Comparison of ENCODE assay signal across 29 mouse cellular contexts in genomic region chr11:116755191-116755590, GRCm38 (mm10). TPM values are rescaled to one million over a fixed set of nuclear protein-coding genes. Genes with fewer than 3 reads are reported as not detected.
DNase-seq lines count a peak whose midpoint lies in the region; ATAC-seq and TF ChIP-seq lines count a peak whose summit lies in the region.
"Had no signal": no experiment of that assay in that cellular context is flagged by ENCODE, and none has a peak within 500 bp of the region (broad histone marks: within the 10 kb centered on the region; RNA-seq: fewer than 3 reads in every experiment).

No protein-coding gene starts in this region.

- no peak overlapping the region for H3K4me2 ChIP-seq in intestine, embryonic 15.5 days (replicated peaks)
- H3K4me2 ChIP-seq: forebrain, embryonic 12.5 days; hindbrain, embryonic 14.5 days; limb, embryonic 13.5 days; liver, embryonic 13.5 days; midbrain, embryonic 12.5 days; neural tube, embryonic 12.5 days had no signal

- 67% methylated on average over 4 of the region's 4 CpGs for WGBS in intestine, embryonic 15.5 days

- H3K27me3 ChIP-seq in G1E (ENCODE audit: insufficient read depth, low read length), result peaks cover 77% of the 10 kb centered on the region
- H3K27me3 ChIP-seq in intestine, embryonic 15.5 days (replicated peaks), result no peaks in the 10 kb centered on the region
- H3K27me3 ChIP-seq: forebrain, embryonic 12.5 days; limb, embryonic 13.5 days; liver, embryonic 13.5 days; midbrain, embryonic 12.5 days; neural tube, embryonic 12.5 days had no signal

- peak; percentile 93 for DNase-seq in heart, adult 11 months
- DNase-seq in heart, adult 8-10 months (ENCODE audit: low spot score), result no peak
- peak; percentile 15 for DNase-seq in kidney, postnatal 10 days
- DNase-seq in kidney, adult 9 months, result no peak
- DNase-seq in G1E (ENCODE audit: low spot score), result peak; percentile 5
- peak; percentile 19 for DNase-seq in lung, postnatal 14 days
- DNase-seq: cerebellum, adult 9-11 months; gastrocnemius, postnatal 10 days; liver, embryonic 13.5 days had no signal

- peaks cover 26% of the 10 kb centered on the region for H3K4me1 ChIP-seq in G1E (ENCODE audit: insufficient read depth, low read depth, low read length)
- H3K4me1 ChIP-seq in intestine, embryonic 15.5 days (replicated peaks), result no peaks in the 10 kb centered on the region
- H3K4me1 ChIP-seq: forebrain, embryonic 12.5 days; limb, embryonic 13.5 days; liver, embryonic 13.5 days; midbrain, embryonic 12.5 days; neural tube, embryonic 12.5 days had no signal

- no peak for ATAC-seq in G1E (ENCODE audit: extremely low read depth, insufficient number of reproducible peaks, low FRiP score, poor library complexity, severe bottlenecking)
- ATAC-seq in intestine, embryonic 15.5 days, result no peak
- ATAC-seq in activated CD4-positive, CD25-positive, alpha-beta regulatory T cell, adult 4 months, result no peak

- no peak overlapping the region for H3K9ac ChIP-seq in intestine, embryonic 15.5 days
- H3K9ac ChIP-seq: forebrain, embryonic 12.5 days; hindbrain, embryonic 14.5 days; limb, embryonic 13.5 days; liver, embryonic 13.5 days; midbrain, embryonic 12.5 days; neural tube, embryonic 12.5 days had no signal

- H3K36me3 ChIP-seq in G1E (replicated peaks), result no peaks in the 10 kb centered on the region
- H3K36me3 ChIP-seq in intestine, embryonic 15.5 days, result no peaks in the 10 kb centered on the region
- H3K36me3 ChIP-seq: forebrain, embryonic 12.5 days; limb, embryonic 13.5 days; liver, embryonic 13.5 days; midbrain, embryonic 12.5 days; neural tube, embryonic 12.5 days had no signal

- no peak overlapping the region for H3K27ac ChIP-seq in intestine, embryonic 15.5 days
- H3K27ac ChIP-seq: forebrain, embryonic 12.5 days; heart, adult 2 months; hindbrain, embryonic 14.5 days; limb, embryonic 13.5 days; liver, embryonic 13.5 days; midbrain, embryonic 12.5 days; neural tube, embryonic 12.5 days; stomach, postnatal 0 days had no signal

- no peak for TF ChIP-seq CTCF in G1E (IDR thresholded peaks at IDR 0.05; ENCODE audit: low read depth, low read length)

- H3K4me3 ChIP-seq in G1E (ENCODE audit: low read depth, low read length), result no peak overlapping the region
- H3K4me3 ChIP-seq in intestine, embryonic 15.5 days (replicated peaks), result no peak overlapping the region
- H3K4me3 ChIP-seq: forebrain, embryonic 12.5 days; heart, adult 2 months; limb, embryonic 13.5 days; liver, embryonic 13.5 days; midbrain, embryonic 12.5 days; neural tube, embryonic 12.5 days had no signal

- no peaks in the 10 kb centered on the region for H3K9me3 ChIP-seq in G1E (replicated peaks)
- H3K9me3 ChIP-seq in intestine, embryonic 15.5 days, result no peaks in the 10 kb centered on the region
- H3K9me3 ChIP-seq: forebrain, embryonic 12.5 days; limb, embryonic 13.5 days; liver, embryonic 13.5 days; midbrain, embryonic 12.5 days; neural tube, embryonic 12.5 days had no signal

RNA-seq across cellular contexts. Expression of gene St6galnac1, which starts 20.1 kb away (rescaled TPM):
- total RNA-seq in heart, adult 8-10 months (2022), result not detected
- total RNA-seq in G1E (2014; fragmentation: Nextera tagmentation) (0.49 TPM in 1 of 2 replicates, not detected in the other), G1E (2017) (0.23 and 0.27 TPM in 2 replicates)
- not detected in 2 replicates for polyA plus RNA-seq in G1E (2012)
- not detected in 2 replicates for polyA plus RNA-seq in intestine, embryonic 15.5 days (2015; fragmentation: Nextera tagmentation; extraction: Ambion mirVana)
- 10 to 100 TPM; 12.6 to 13.9 TPM for polyA plus RNA-seq in activated CD4-positive, CD25-positive, alpha-beta regulatory T cell, adult 4 months (2017; shearing (Covaris generic))
- total RNA-seq: gastrocnemius, postnatal 10 days; heart, adult 2 months; layer of hippocampus, postnatal 14 days; left cerebral cortex, postnatal 10 days had no signal
- polyA plus RNA-seq: brain, embryonic 14.5 days; C2C12; embryonic facial prominence, embryonic 11.5 days; forebrain, embryonic 12.5 days; frontal cortex, adult 2 months; heart, adult 2 months; heart, postnatal 0 days; hindbrain, embryonic 14.5 days; intestine, embryonic 14.5 days; large intestine, adult 2 months; limb, embryonic 13.5 days; liver, embryonic 13.5 days; midbrain, embryonic 12.5 days; stomach, postnatal 0 days; thymus, postnatal 0 days; urinary bladder, adult 2 months had no signal

Comparison
In these comparisons a context has a peak if more than half of its experiments do, and no peak if none do; other contexts are left out.
1. DNase-seq: peak in heart, adult 11 months (single experiment), kidney, postnatal 10 days (single experiment), G1E (single experiment) and lung, postnatal 14 days (single experiment); none in heart, adult 8-10 months (single experiment) and kidney, adult 9 months (single experiment).
2. RNA of gene St6galnac1, which starts 20.1 kb away (polyA plus RNA-seq): 12.6 to 13.9 TPM in activated CD4-positive, CD25-positive, alpha-beta regulatory T cell, adult 4 months; not detected in intestine, embryonic 15.5 days and not detected in G1E; every median in the first group is over 10 times any median in the second.